Mouse (Mus musculus): ENCODE data around the gene Gm10471. TPM values are rescaled to one million over a fixed set of nuclear protein-coding genes. Genes with fewer than 3 reads are reported as not detected.
"Not testable (repeated sequence)": the region's sequence is repeated elsewhere in the genome, so short reads cannot be mapped to it uniquely, and the experiment has no call there.

Gene Gm10471
- not detected in 2 replicates for polyA plus RNA-seq (2012)

DNA sequence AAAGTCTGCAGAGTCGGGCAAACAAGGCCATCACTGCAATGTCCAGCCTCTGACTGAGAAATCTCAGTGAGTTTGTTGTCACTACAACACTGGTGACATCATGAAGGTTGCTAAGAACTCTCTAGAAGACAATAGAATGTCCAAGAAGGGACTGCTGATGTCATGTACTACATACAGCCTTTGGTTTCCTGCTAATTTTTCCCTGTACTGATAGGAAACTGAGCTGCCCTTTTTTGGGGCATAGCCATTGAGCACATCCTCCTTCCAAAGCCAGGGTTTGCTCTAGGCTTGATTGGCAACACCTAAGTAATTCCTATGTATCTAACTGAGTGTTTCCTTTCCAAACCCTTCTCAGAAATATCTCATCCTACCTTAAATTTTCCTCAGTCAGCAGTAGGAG is at the start of gene Gm10471:
Gm10471 (minus strand) TSS at position 101 of the 400 bp plus-strand sequence.
- not testable (repeated sequence) for H3K27me3 ChIP-seq (ENCODE audit: control insufficient read depth); H3K4me3 ChIP-seq (replicated peaks); H3K9me3 ChIP-seq (ENCODE audit: control insufficient read depth, low read length); H3K36me3 ChIP-seq (ENCODE audit: control insufficient read depth); H3K4me1 ChIP-seq (ENCODE audit: control insufficient read depth)

DNA sequence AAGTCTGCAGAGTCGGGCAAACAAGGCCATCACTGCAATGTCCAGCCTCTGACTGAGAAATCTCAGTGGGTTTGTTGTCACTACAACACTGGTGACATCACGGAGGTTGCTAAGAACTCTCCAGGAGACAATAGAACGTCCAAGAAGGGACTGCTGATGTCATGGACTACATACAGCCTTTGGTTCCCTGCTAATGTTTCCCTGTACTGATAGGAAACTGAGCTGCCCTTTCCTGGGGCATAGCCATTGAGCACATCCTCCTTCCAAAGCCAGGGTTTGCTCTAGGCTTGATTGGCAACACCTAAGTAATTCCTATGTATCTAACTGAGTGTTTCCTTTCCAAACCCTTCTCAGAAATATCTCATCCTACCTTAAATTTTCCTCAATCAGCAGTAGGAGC is 32.2 kb upstream of the Gm10471 start, which contains the start of gene Gm10220:
Gm10220 (minus strand) TSS at position 101 of the 400 bp plus-strand sequence.
- not testable (repeated sequence) for H3K9me3 ChIP-seq (ENCODE audit: control insufficient read depth, low read length); H3K27me3 ChIP-seq (ENCODE audit: control insufficient read depth); H3K4me3 ChIP-seq (replicated peaks); H3K4me1 ChIP-seq (ENCODE audit: control insufficient read depth); H3K36me3 ChIP-seq (ENCODE audit: control insufficient read depth)

DNA sequence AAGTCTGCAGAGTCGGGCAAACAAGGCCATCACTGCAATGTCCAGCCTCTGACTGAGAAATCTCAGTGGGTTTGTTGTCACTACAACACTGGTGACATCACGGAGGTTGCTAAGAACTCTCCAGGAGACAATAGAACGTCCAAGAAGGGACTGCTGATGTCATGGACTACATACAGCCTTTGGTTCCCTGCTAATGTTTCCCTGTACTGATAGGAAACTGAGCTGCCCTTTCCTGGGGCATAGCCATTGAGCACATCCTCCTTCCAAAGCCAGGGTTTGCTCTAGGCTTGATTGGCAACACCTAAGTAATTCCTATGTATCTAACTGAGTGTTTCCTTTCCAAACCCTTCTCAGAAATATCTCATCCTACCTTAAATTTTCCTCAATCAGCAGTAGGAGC is 16.2 kb upstream of the Gm10471 start, which contains the start of gene 5031410I06Rik:
5031410I06Rik (minus strand) TSS at position 101 of the 400 bp plus-strand sequence.
- not testable (repeated sequence) for H3K27me3 ChIP-seq (ENCODE audit: control insufficient read depth); H3K36me3 ChIP-seq (ENCODE audit: control insufficient read depth); H3K4me3 ChIP-seq (replicated peaks); H3K9me3 ChIP-seq (ENCODE audit: control insufficient read depth, low read length); H3K4me1 ChIP-seq (ENCODE audit: control insufficient read depth)

DNA sequence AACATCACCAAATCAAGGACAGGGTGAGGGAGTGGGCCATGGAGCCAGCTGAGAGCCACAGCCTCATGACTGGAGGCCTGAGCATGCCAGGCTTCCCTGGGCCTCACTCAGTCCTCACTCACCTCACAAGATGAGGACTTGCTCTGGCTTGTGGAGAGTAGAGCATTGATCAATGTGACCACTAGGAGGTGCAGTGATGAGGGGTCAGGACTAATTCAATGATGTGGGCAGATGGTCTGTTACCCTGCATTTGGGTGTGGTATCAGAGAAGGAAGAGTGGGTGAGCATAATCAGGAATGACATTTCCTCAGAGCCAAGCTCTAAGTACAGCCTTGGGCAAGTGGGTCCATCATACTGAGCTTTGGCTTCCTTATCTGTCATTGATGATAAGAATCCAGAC is 10.1 kb downstream of the Gm10471 start:
- H3K9me3 ChIP-seq (ENCODE audit: control insufficient read depth, low read length); H3K4me1 ChIP-seq (ENCODE audit: control insufficient read depth); H3K27me3 ChIP-seq (ENCODE audit: control insufficient read depth); H3K4me3 ChIP-seq (replicated peaks); H3K36me3 ChIP-seq (ENCODE audit: control insufficient read depth): not testable (repeated sequence)

DNA sequence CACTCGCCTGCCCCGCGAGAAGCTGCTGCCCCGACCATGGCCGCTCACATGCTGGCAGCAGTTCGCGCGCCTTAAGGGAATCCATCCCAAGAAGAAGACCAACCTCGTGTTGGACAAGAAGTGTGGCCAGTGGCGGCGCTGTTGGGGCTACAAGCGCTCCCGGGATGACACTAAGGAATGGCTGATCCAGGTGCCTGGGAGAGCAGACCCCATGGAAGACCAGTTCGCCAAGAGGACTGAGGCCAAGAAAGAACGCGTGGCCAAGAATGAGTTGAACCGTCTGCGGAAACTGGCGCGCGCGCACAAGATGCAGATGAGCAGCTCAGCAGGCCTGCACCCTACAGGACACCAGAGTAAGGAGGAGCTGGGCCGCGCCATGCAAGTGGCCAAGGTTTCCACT is 18.4 kb downstream of the Gm10471 start:
- no peak for TF ChIP-seq GATA1 (IDR thresholded peaks at IDR 0.05; ENCODE audit: low read length)
- no peak for TF ChIP-seq TAL1 (IDR thresholded peaks at IDR 0.05; ENCODE audit: low read length)
- no peaks in the 10 kb centered on the region for H3K27me3 ChIP-seq (ENCODE audit: control insufficient read depth)
- no peaks in the 10 kb centered on the region for H3K4me1 ChIP-seq (ENCODE audit: control insufficient read depth)
- no peaks in the 10 kb centered on the region for H3K36me3 ChIP-seq (ENCODE audit: control insufficient read depth)
- peaks cover 14% of the 10 kb centered on the region for H3K9me3 ChIP-seq (ENCODE audit: control insufficient read depth, low read length)
- no peak overlapping the region for H3K4me3 ChIP-seq (replicated peaks)

DNA sequence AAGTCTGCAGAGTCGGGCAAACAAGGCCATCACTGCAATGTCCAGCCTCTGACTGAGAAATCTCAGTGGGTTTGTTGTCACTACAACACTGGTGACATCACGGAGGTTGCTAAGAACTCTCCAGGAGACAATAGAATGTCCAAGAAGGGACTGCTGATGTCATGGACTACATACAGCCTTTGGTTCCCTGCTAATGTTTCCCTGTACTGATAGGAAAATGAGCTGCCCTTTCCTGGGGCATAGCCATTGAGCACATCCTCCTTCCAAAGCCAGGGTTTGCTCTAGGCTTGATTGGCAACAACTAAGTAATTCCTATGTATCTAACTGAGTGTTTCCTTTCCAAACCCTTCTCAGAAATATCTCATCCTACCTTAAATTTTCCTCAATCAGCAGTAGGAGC is 30.6 kb downstream of the Gm10471 start, which contains the start of gene Gm7347:
Gm7347 (minus strand) TSS at position 101 of the 400 bp plus-strand sequence.
- H3K4me1 ChIP-seq (ENCODE audit: control insufficient read depth); H3K4me3 ChIP-seq (replicated peaks); H3K27me3 ChIP-seq (ENCODE audit: control insufficient read depth); H3K9me3 ChIP-seq (ENCODE audit: control insufficient read depth, low read length); H3K36me3 ChIP-seq (ENCODE audit: control insufficient read depth): not testable (repeated sequence)

DNA sequence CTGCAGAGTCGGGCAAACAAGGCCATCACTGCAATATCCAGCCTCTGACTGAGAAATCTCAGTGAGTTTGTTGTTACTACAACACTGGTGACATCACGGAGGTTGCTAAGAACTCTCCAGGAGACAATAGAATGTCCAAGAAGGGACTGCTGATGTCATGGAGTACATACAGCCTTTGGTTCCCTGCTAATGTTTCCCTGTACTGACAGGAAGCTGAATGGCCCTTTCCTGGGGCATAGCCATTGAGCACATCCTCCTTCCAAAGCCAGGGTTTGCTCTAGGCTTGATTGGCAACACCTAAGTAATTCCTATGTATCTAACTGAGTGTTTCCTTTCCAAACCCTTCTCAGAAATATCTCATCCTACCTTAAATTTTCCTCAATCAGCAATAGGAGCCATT is 49.6 kb downstream of the Gm10471 start, which contains the start of gene Speer4a:
Speer4a (minus strand) TSS at position 101 of the 400 bp plus-strand sequence.
- not testable (repeated sequence) for H3K4me3 ChIP-seq (replicated peaks); H3K27me3 ChIP-seq (ENCODE audit: control insufficient read depth); H3K9me3 ChIP-seq (ENCODE audit: control insufficient read depth, low read length); H3K36me3 ChIP-seq (ENCODE audit: control insufficient read depth); H3K4me1 ChIP-seq (ENCODE audit: control insufficient read depth)

Other genes starting within 250 kb of the Gm10471 start
- gene Gm21663, start 146.9 kb downstream of the Gm10471 start, polyA plus RNA-seq (2012) = not detected in 2 replicates
- gene Gm21671, start 134.9 kb downstream of the Gm10471 start, polyA plus RNA-seq (2012) = not detected in 2 replicates
- gene Gm21680, start 116.6 kb downstream of the Gm10471 start, polyA plus RNA-seq (2012) = not detected in 2 replicates
- not detected in 2 replicates for gene Gm21698, start 100.6 kb downstream of the Gm10471 start, polyA plus RNA-seq (2012)
- gene Gm1979, start 84.5 kb downstream of the Gm10471 start, polyA plus RNA-seq (2012) = not detected in 2 replicates
- not detected in 2 replicates for gene Gm5862, start 66.4 kb downstream of the Gm10471 start, polyA plus RNA-seq (2012)
- not detected in 2 replicates for gene Speer4a, start 49.7 kb downstream of the Gm10471 start, polyA plus RNA-seq (2012)
- not detected in 2 replicates for gene Gm7347, start 30.7 kb downstream of the Gm10471 start, polyA plus RNA-seq (2012)
- not detected in 2 replicates for gene 5031410I06Rik, start 16.1 kb upstream of the Gm10471 start, polyA plus RNA-seq (2012)
- gene Gm10220, start 32.1 kb upstream of the Gm10471 start, polyA plus RNA-seq (2012) = not detected in 2 replicates
- gene Gm7361, start 168.4 kb upstream of the Gm10471 start, polyA plus RNA-seq (2012) = 0.02 TPM in 1 of 2 replicates, not detected in the other